Mouse (Mus musculus) lung, adult 2 months (tissue): Measurements from ENCODE around the gene Klhl29. TPM values are rescaled to one million over a fixed set of nuclear protein-coding genes. Genes with fewer than 3 reads are reported as not detected.
"Not testable (repeated sequence)": the region's sequence is repeated elsewhere in the genome, so short reads cannot be mapped to it uniquely, and the experiment has no call there.

Experiments
- DNase-seq: peaks from one replicate; pipeline ENCODE4 v3.0.0; 2022
- H3K4me1 ChIP-seq: fragments of 200-500 bp; 2 replicates; pipeline ENCODE4 v1.6.1; 2011; ENCODE audit warnings: low read length; ENCODE audit not compliant: control insufficient read depth, insufficient read depth
- H3K4me3 ChIP-seq: fragments of 200-500 bp; replicated peaks from 2 replicates; pipeline ENCODE3; 2011; ENCODE audit warnings: low read depth, mild to moderate bottlenecking, control low read depth, low read length; ENCODE audit errors: extremely low read depth
- CTCF ChIP-seq: fragments of 200-500 bp; IDR thresholded peaks from 2 replicates; pipeline ENCODE4 v1.5.1; 2011; ENCODE audit warnings: mild to moderate bottlenecking, low read length, control low read depth; ENCODE audit not compliant: insufficient read depth
- POLR2A ChIP-seq: fragments of 200-500 bp; IDR thresholded peaks from 2 replicates; pipeline ENCODE4 v1.6.1; 2011; ENCODE audit warnings: low read depth, mild to moderate bottlenecking, control low read depth, low read length, borderline replicate concordance; ENCODE audit errors: extremely low read depth
- WGBS: fragments of 180-500 bp; shearing (Covaris S2); methylation state at CpG from one replicate; pipeline ENCODE4 v1.1.7; 2018; 5-methylcytosine and 5-hydroxymethylcytosine counted together
- polyA plus RNA-seq: library from polyadenylated mRNA; depleted of rRNA; stranded (reverse); fragments of >200 nt; gene quantifications from 2 replicates; pipeline ENCODE4 v1.2.3, GENCODE M21; 2012

The Klhl29 gene
- polyA plus RNA-seq, 1 experiment: 4.6 TPM

GRCm38 (mm10) chr12:5363961-5364634 lies 11.4 kb downstream of the Klhl29 start:
- DNase-seq: no peak
- TF ChIP-seq POLR2A: no peak
- TF ChIP-seq CTCF: no peak
- no peaks in the 10 kb centered on the region for H3K4me1 ChIP-seq
- no peak overlapping the region for H3K4me3 ChIP-seq
- 85% methylated on average over 17 of the region's 17 CpGs for WGBS

- DNase-seq: no peak
- 30% methylated on average over 5 of the region's 5 CpGs for WGBS
- Histone ChIP-seq H3K4me3 (no peak overlapping the region), H3K4me1 (no peaks in the 10 kb centered on the region)
- TF ChIP-seq POLR2A: no peak
These were observed 16.4 kb downstream of the Klhl29 start for GRCm38 (mm10) chr12:5359065-5359464.

GRCm38 (mm10) chr12:5358497-5358896 lies 17.0 kb downstream of the Klhl29 start:
- Histone ChIP-seq H3K4me1 (no peaks in the 10 kb centered on the region), H3K4me3 (no peak overlapping the region)
- no peak for DNase-seq
- TF ChIP-seq CTCF: no peak
- no peak for TF ChIP-seq POLR2A
- WGBS: 52% methylated on average over 6 of the region's 6 CpGs

- no peak overlapping the region for H3K4me3 ChIP-seq
- no peaks in the 10 kb centered on the region; the same call in 1 of the 2 replicates for H3K4me1 ChIP-seq
- no peak for TF ChIP-seq POLR2A
- no peak for TF ChIP-seq CTCF
- DNase-seq: no peak
- WGBS: 73% methylated on average over 9 of the region's 9 CpGs
These were observed 22.1 kb downstream of the Klhl29 start for GRCm38 (mm10) chr12:5353416-5353815.

GRCm38 (mm10) chr12:5352771-5353170 lies 22.7 kb downstream of the Klhl29 start:
- 78% methylated on average over 8 of the region's 8 CpGs for WGBS
- Histone ChIP-seq H3K4me3 (no peak overlapping the region), H3K4me1 (no peaks in the 10 kb centered on the region; the same call in 1 of the 2 replicates)
- no peak for TF ChIP-seq POLR2A
- no peak for TF ChIP-seq CTCF
- no peak for DNase-seq

- Histone ChIP-seq H3K4me3 (no peak overlapping the region), H3K4me1 (no peaks in the 10 kb centered on the region; the same call in 1 of the 2 replicates)
- WGBS: 79% methylated on average over 11 of the region's 11 CpGs
- TF ChIP-seq CTCF: no peak
- TF ChIP-seq POLR2A: no peak
- DNase-seq: no peak
These were observed 24.8 kb downstream of the Klhl29 start for GRCm38 (mm10) chr12:5350491-5351285.

GRCm38 (mm10) chr12:5345088-5345487 lies 30.4 kb downstream of the Klhl29 start:
- no peak overlapping the region for H3K4me3 ChIP-seq
- H3K4me1 ChIP-seq: no peaks in the 10 kb centered on the region
- 74% methylated on average over 6 of the region's 6 CpGs for WGBS
- DNase-seq: no peak
- no peak for TF ChIP-seq CTCF
- no peak for TF ChIP-seq POLR2A

- WGBS: 77% methylated on average over 6 of the region's 7 CpGs
- not testable (repeated sequence) for H3K4me1 ChIP-seq, H3K4me3 ChIP-seq, DNase-seq
These were observed 31.0 kb downstream of the Klhl29 start for GRCm38 (mm10) chr12:5344457-5344856.

- no peak overlapping the region for H3K4me3 ChIP-seq
- 0 out of 2 replicates have a peak, but pooled peaks cover 3% of the 10 kb centered on the region for H3K4me1 ChIP-seq
- TF ChIP-seq CTCF (no peak), POLR2A (no peak)
- no peak for DNase-seq
- WGBS: 86% methylated on average over 6 of the region's 6 CpGs
These were observed 35.3 kb downstream of the Klhl29 start for GRCm38 (mm10) chr12:5340151-5340603.
